Mouse (Mus musculus) cerebellum, adult 18-20 months (tissue): ENCODE data around the gene Plppr3.

Experiments
- DNase-seq, 2 experiments: peaks; one replicate each; pipeline ENCODE4 v3.0.0; 2021

Plppr3 gene

DNA sequence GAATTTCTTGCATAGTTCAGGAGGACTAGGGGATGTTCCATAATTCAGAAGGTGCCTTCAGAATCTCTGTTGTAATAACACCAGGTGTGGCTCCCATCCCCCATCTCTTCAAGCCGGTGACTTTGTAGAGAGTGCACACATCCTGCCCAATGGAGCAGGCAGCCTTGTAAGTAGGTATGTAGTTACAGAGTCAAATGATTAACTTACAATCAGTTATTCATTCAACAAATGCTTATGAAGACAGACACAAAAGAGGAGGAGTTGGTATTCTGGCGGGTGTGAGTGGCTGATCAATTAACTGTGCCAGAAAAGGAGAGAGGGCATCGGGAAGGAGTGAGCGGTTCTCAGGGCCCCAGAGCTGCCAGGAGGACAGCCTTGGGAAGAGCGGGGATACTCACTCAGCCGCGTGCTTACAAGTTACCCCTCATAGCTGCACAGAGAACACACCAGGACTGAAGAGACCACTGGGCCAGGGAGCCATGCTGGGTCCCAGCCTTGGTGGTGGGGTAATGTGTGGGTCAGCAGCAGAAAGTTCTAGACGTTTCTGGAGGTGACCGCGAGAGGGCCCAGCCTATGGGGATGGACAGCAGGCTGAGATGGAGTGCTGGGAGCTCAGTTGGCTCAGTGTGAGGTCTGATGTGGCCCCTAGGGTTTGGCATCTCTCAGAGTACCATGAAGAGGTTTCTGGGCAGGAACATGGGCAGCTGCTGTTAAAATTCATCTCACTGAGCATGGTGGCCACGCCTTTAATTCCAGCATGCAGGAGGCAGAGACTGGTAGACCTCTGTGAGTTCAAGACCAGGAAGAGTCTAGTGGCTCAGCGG is 58.6 kb downstream of the Plppr3 start:
- no peak for DNase-seq

DNA sequence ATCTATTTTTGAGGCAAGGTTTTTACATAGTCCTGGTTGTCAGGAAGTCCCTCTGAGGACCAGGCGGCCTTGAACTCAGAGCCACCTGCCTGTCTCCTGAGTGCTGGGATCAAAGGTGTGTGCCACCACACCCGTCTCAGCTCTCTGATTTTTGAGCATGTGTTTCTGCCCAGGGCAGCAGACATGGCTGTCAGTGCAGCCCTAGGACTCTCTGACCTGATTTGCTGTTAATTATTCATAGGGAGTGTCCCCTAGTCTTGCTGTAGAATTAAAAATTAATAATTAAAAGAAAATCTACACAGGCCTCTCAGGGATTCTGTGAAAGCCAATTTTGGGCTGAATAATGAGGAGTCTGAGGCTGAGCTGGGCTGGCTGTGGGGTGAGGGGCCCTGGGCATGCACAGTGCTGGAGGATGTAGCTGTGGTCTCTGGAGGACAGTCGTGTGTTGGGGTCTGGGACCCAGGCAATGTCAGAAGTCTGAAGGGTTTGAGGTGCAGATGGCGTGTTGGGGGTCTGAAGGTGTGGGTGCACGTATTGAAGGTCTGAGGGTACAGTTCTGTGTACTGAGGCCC is 60.1 kb downstream of the Plppr3 start:
- no peak for DNase-seq

DNA sequence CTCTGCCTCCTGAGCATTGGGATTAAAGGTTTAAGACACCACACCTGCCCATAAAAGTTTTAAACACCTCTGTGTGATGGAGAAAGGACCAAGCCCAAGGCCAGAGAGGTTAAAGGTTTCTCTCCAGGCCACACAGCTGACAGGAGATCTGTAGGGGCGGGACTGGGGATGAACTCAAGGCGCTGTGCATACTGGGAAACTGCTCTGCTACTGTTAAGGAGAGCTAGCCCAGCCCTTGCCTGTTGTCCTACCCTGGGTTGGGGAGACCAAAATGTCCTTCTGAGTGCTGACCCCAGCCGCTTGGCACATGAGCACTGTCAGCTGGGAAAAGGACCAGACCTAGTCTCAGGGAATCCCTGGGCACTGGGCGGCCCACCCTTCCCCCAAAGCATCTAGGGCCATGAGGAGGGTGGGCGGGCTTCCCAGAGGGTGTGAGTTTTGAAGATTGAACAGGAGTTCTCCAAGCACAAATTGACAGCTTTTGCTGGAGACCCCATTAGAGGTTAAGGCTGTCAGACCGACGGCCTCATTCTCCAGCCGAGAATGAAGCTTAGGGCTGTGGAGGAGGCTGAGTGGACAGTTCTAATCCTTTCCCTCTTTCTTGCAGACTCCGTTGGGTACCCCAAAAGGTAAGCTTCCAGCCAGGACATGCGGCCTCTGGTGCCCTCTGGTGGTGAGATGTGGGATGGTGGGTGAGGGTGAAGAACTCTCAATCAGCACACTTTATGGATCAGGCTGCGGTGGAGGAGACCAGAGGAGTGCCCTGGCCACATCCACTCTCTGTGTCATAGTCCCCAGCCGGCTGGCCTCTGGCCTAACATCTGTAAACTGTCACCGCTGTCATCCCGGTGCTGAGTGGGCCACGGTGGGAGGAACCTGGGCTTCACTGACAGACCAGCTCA is 62.4 kb downstream of the Plppr3 start:
- peak; percentile 86 to 91 for DNase-seq
